Mouse (Mus musculus) kidney, adult 2 months (tissue): Measurements from ENCODE around the gene Col4a2.

ENCODE experiments used
- CTCF ChIP-seq: fragments of 200-500 bp; conservative IDR thresholded peaks from 2 replicates; pipeline ENCODE4 v1.5.1; 2011; ENCODE audit warnings: low read depth, mild to moderate bottlenecking, control low read depth, low read length, moderate library complexity, mixed read lengths; ENCODE audit not compliant: insufficient read depth, insufficient read length
- POLR2A ChIP-seq: fragments of 200-500 bp; IDR thresholded peaks from one replicate; pipeline ENCODE4 v1.6.1; 2011; ENCODE audit warnings: low read depth, low read length, control low read depth

GRCm38 (mm10) chr8:11400244-11400643 lies 87.6 kb downstream of the Col4a2 start:
- no peak for TF ChIP-seq CTCF
- no peak for TF ChIP-seq POLR2A
